Mouse (Mus musculus): ENCODE measurements around the gene Nlrc5.

DNA sequence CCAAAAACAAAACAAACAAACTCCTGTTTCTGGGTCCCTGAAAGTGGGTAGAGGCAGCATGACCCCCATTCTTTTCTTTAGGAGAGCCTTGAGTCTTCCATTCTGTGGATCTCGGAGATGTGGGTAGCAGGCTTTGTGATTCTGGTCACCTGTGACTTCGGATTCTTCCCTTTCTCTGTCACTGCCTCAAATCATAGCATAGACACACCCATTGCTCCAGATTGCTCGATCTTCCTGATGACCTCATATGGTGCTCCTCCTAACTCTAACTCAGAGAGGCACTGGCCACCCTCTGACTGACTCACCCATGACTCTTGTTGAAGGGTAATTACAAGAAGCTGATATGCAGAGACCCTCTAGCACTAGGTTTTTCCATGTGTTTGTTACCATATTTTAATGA is 2.7 kb downstream of the Nlrc5 start:
- TF ChIP-seq TAL1 (IDR thresholded peaks at IDR 0.05; ENCODE audit: low read length), result no peak
- no peak for TF ChIP-seq GATA1 (IDR thresholded peaks at IDR 0.05; ENCODE audit: low read length)

Measured in erythroblast, embryonic 14.5 days (primary cell).